Mouse (Mus musculus) kidney, adult 9 months (tissue): ENCODE data around the gene Lysmd2.
"Not testable (repeated sequence)": the region's sequence is repeated elsewhere in the genome, so short reads cannot be mapped to it uniquely, and the experiment has no call there.

Experiments
- DNase-seq: peaks from one replicate; pipeline ENCODE4 v3.0.0; 2022

Lysmd2 gene

GRCm38 (mm10) chr9:75630823-75631454 lies 5.4 kb downstream of the Lysmd2 start:
- DNase-seq = no peak

- no peak for DNase-seq
Observed at GRCm38 (mm10) chr9:75632111-75632510, 6.6 kb downstream of the Lysmd2 start.

- DNase-seq = no peak
Observed at GRCm38 (mm10) chr9:75632902-75633301, 7.4 kb downstream of the Lysmd2 start.

GRCm38 (mm10) chr9:75633603-75634002 lies 8.1 kb downstream of the Lysmd2 start:
- DNase-seq = no peak

GRCm38 (mm10) chr9:75634226-75634625 lies 8.7 kb downstream of the Lysmd2 start:
- DNase-seq = no peak

GRCm38 (mm10) chr9:75645405-75645804 lies 19.9 kb downstream of the Lysmd2 start:
- DNase-seq = no peak

- no peak for DNase-seq
Observed at GRCm38 (mm10) chr9:75653981-75654911, 28.7 kb downstream of the Lysmd2 start.

GRCm38 (mm10) chr9:75656456-75656855 lies 30.9 kb downstream of the Lysmd2 start:
- DNase-seq = not testable (repeated sequence)

GRCm38 (mm10) chr9:75660917-75661316 lies 35.4 kb downstream of the Lysmd2 start:
- no peak for DNase-seq

- DNase-seq = no peak
Observed at GRCm38 (mm10) chr9:75665364-75665763, 39.8 kb downstream of the Lysmd2 start.

GRCm38 (mm10) chr9:75666612-75667011 lies 41.1 kb downstream of the Lysmd2 start:
- no peak for DNase-seq

GRCm38 (mm10) chr9:75672769-75673168 lies 47.2 kb downstream of the Lysmd2 start:
- DNase-seq = no peak

GRCm38 (mm10) chr9:75676226-75676625 lies 50.7 kb downstream of the Lysmd2 start:
- no peak for DNase-seq

- no peak for DNase-seq
Observed at GRCm38 (mm10) chr9:75678341-75678740, 52.8 kb downstream of the Lysmd2 start.

- no peak for DNase-seq
Observed at GRCm38 (mm10) chr9:75679629-75680028, 54.1 kb downstream of the Lysmd2 start.

GRCm38 (mm10) chr9:75680606-75681005 lies 55.1 kb downstream of the Lysmd2 start:
- no peak for DNase-seq

- peak; percentile 51 for DNase-seq
Observed at GRCm38 (mm10) chr9:75683426-75684191, 58.1 kb downstream of the Lysmd2 start, which contains the start of gene Scg3. Scg3 (minus strand) TSS chr9:75684056.

GRCm38 (mm10) chr9:75684292-75684691 lies 58.8 kb downstream of the Lysmd2 start:
- DNase-seq = no peak

- DNase-seq = no peak
Observed at GRCm38 (mm10) chr9:75684772-75685171, 59.2 kb downstream of the Lysmd2 start.
